8 mouse cellular contexts compared by ENCODE assay signal in the genomic region with DNA sequence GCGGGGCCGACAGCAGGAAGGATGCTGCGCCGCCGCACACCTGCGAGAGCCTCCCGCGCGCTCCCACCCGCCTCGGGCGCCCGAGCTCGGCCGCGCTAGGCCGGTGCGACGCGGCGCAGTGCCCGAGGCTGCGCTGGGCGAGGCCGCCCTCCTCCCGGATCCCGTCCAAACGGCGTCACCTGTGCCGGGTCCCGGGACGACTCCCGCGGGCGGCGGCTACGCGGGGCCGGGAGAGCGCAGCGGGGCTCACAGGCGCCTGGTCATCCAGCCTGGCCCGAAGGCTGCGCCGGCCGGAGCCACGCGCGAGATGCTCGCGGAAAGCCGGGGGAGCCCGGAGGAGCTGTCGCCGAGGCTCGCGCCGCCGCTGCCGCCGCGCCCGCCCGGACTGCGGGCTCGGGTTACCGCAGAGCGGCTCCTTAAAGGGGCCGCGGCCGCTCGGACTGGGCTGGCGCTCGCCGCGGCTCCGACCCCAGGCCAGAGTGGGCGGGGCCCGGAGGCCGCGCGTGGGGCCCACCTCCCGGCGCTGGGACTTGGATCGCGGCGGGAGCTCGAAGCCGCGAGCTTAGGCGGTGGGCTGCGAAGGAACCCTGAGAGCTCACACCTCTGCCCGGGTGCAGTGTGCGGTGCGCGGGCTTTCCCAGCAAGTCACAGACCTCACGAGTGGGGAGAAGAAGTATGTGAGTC. TPM values are rescaled to one million over a fixed set of nuclear protein-coding genes. Genes with fewer than 3 reads are reported as not detected.
DNase-seq lines count a peak whose midpoint lies in the region; ATAC-seq and TF ChIP-seq lines count a peak whose summit lies in the region.

No protein-coding gene starts in this region.

- H3K36me3 ChIP-seq in ES-Bruce4 (ENCODE audit: control insufficient read depth, insufficient read depth, low read length, poor library complexity, severe bottlenecking), result no peaks in the 10 kb centered on the region
- no peaks in the 10 kb centered on the region for H3K36me3 ChIP-seq in embryonic facial prominence, embryonic 15.5 days
- no peaks in the 10 kb centered on the region for H3K36me3 ChIP-seq in heart, embryonic 13.5 days
- no peaks in the 10 kb centered on the region for H3K36me3 ChIP-seq in lung, embryonic 16.5 days (ENCODE audit: control insufficient read depth, insufficient read depth, low read length)

- under 1% methylated on average over 88 of the region's 97 CpGs for WGBS in embryonic facial prominence, embryonic 15.5 days
- under 1% methylated on average over 80 of the region's 97 CpGs for WGBS in heart, embryonic 13.5 days
- under 1% methylated on average over 90 of the region's 97 CpGs for WGBS in lung, embryonic 16.5 days
- WGBS in olfactory bulb, adult 2 months, result under 1% methylated on average over 97 of the region's 97 CpGs

- no peak for TF ChIP-seq POLR2A in ES-Bruce4 (IDR thresholded peaks at IDR 0.05; ENCODE audit: insufficient read depth, low read length)
- 0 out of 2 replicates have a peak, but pooled peaks have one; percentile 12 for TF ChIP-seq POLR2A in olfactory bulb, adult 2 months (IDR thresholded peaks at IDR 0.05; ENCODE audit: insufficient read depth, low read depth, low read length)

- H3K4me3 ChIP-seq in ES-Bruce4 (ENCODE audit: low read depth, low read length), result peak overlapping the region; percentile 66
- H3K4me3 ChIP-seq in embryonic facial prominence, embryonic 15.5 days (replicated peaks), result peak overlapping the region; percentile 63
- H3K4me3 ChIP-seq in heart, embryonic 13.5 days, result peak overlapping the region; percentile 75
- peak overlapping the region; percentile 60 for H3K4me3 ChIP-seq in lung, embryonic 16.5 days (ENCODE audit: low read length)
- peak overlapping the region; percentile 88 for H3K4me3 ChIP-seq in olfactory bulb, adult 2 months (ENCODE audit: insufficient read depth, low read depth, low read length)

- H3K4me1 ChIP-seq in ES-Bruce4 (ENCODE audit: control insufficient read depth, insufficient read depth, low read length), result no peaks in the 10 kb centered on the region
- H3K4me1 ChIP-seq in embryonic facial prominence, embryonic 15.5 days, result peaks cover 12% of the 10 kb centered on the region
- peaks cover 25% of the 10 kb centered on the region for H3K4me1 ChIP-seq in heart, embryonic 13.5 days
- H3K4me1 ChIP-seq in lung, embryonic 16.5 days (replicated peaks; ENCODE audit: control insufficient read depth, insufficient read depth, low read length), result peaks cover 13% of the 10 kb centered on the region
- 0 out of 2 replicates have a peak, but pooled peaks cover 5% of the 10 kb centered on the region for H3K4me1 ChIP-seq in olfactory bulb, adult 2 months (ENCODE audit: control insufficient read depth, insufficient read depth, low read length)

- no peaks in the 10 kb centered on the region; the same call in 1 of the 2 replicates for H3K9me3 ChIP-seq in ES-Bruce4 (replicated peaks; ENCODE audit: control insufficient read depth, insufficient read depth, low read length, poor library complexity, severe bottlenecking)
- H3K9me3 ChIP-seq in embryonic facial prominence, embryonic 15.5 days (replicated peaks), result no peaks in the 10 kb centered on the region
- no peaks in the 10 kb centered on the region for H3K9me3 ChIP-seq in heart, embryonic 13.5 days
- H3K9me3 ChIP-seq in lung, embryonic 16.5 days (ENCODE audit: control insufficient read depth, low read length), result no peaks in the 10 kb centered on the region

- TF ChIP-seq CTCF in ES-Bruce4 (IDR thresholded peaks at IDR 0.05; ENCODE audit: low read depth, low read length), result no peak
- TF ChIP-seq CTCF in olfactory bulb, adult 2 months (IDR thresholded peaks at IDR 0.05; ENCODE audit: insufficient read depth, low read depth, low read length), result no peak

- no peak overlapping the region for H3K27ac ChIP-seq in ES-Bruce4 (ENCODE audit: insufficient read depth, low read length)
- no peak overlapping the region for H3K27ac ChIP-seq in embryonic facial prominence, embryonic 15.5 days (replicated peaks)
- H3K27ac ChIP-seq in heart, embryonic 13.5 days (replicated peaks), result 0 out of 2 replicates have a peak overlapping the region, but pooled peaks have one; percentile 9
- H3K27ac ChIP-seq in lung, embryonic 16.5 days (ENCODE audit: low read length), result no peak overlapping the region
- H3K27ac ChIP-seq in olfactory bulb, adult 2 months (ENCODE audit: insufficient read depth, low read depth, low read length), result no peak overlapping the region

- H3K9ac ChIP-seq in ES-Bruce4 (ENCODE audit: low read depth, poor library complexity, severe bottlenecking), result peak overlapping the region; percentile 77
- peak overlapping the region; percentile 33 for H3K9ac ChIP-seq in embryonic facial prominence, embryonic 15.5 days
- peak overlapping the region; percentile 81 for H3K9ac ChIP-seq in heart, embryonic 13.5 days
- peak overlapping the region; percentile 71 for H3K9ac ChIP-seq in lung, embryonic 16.5 days (ENCODE audit: low read length)

- H3K4me2 ChIP-seq in embryonic facial prominence, embryonic 15.5 days (replicated peaks), result peak overlapping the region; percentile 99
- H3K4me2 ChIP-seq in heart, embryonic 13.5 days, result peak overlapping the region; percentile 94
- peak overlapping the region; percentile 100 for H3K4me2 ChIP-seq in lung, embryonic 16.5 days (ENCODE audit: low read depth, low read length)

- DNase-seq in adrenal gland, postnatal 14 days, result peak; percentile 76
- peak; percentile 38 to 68 for DNase-seq in kidney, postnatal 25 days
- peak; percentile 60 for DNase-seq in thymus, postnatal 14 days

- peak; percentile 85 for ATAC-seq in embryonic facial prominence, embryonic 15.5 days (ENCODE audit: insufficient number of reproducible peaks, low FRiP score, low TSS enrichment, low read depth)
- peak; percentile 83 for ATAC-seq in heart, embryonic 13.5 days (ENCODE audit: extremely low read depth, insufficient number of reproducible peaks, low FRiP score, low TSS enrichment)
- peak; percentile 93 for ATAC-seq in lung, embryonic 16.5 days (ENCODE audit: low read depth)

- peaks cover 23% of the 10 kb centered on the region for H3K27me3 ChIP-seq in ES-Bruce4 (ENCODE audit: control insufficient read depth, insufficient read depth, low read length, poor library complexity, severe bottlenecking)
- H3K27me3 ChIP-seq in embryonic facial prominence, embryonic 15.5 days, result peaks cover 48% of the 10 kb centered on the region
- H3K27me3 ChIP-seq in heart, embryonic 13.5 days (replicated peaks), result peaks cover 60% of the 10 kb centered on the region
- H3K27me3 ChIP-seq in lung, embryonic 16.5 days (ENCODE audit: control insufficient read depth, insufficient read depth, low read depth, low read length), result peaks cover 54% of the 10 kb centered on the region

- no peak for TF ChIP-seq EP300 in ES-Bruce4 (IDR thresholded peaks at IDR 0.05; ENCODE audit: insufficient read depth, low read depth, low read length)

RNA-seq across cellular contexts. Expression of a gene that starts 20.2 kb away (rescaled TPM):
- 0.26 and 0.58 TPM in 2 replicates for polyA plus RNA-seq in ES-Bruce4 (2011; ENCODE audit: insufficient read depth, insufficient read length, low read depth, missing spikeins)
- 24.9 and 35.0 TPM in 2 replicates for total RNA-seq in adrenal gland, postnatal 14 days (2021)
- 1.2 and 1.3 TPM in 2 replicates for polyA plus RNA-seq in embryonic facial prominence, embryonic 15.5 days (2015; fragmentation: Nextera tagmentation; extraction: Ambion mirVana)
- 0.79 and 1.2 TPM in 2 replicates for polyA plus RNA-seq in heart, embryonic 13.5 days (2015; fragmentation: Nextera tagmentation; extraction: Ambion mirVana)
- polyA plus RNA-seq in lung, embryonic 16.5 days (2015; fragmentation: Nextera tagmentation; extraction: Ambion mirVana), result 0.48 and 0.67 TPM in 2 replicates
- polyA plus RNA-seq in olfactory bulb, adult 2 months (2012; ENCODE audit: insufficient read depth, insufficient read length, low replicate concordance, missing spikeins), result not detected in 2 replicates

RNA-seq across cellular contexts. Expression of a gene that starts 28.9 kb away (rescaled TPM):
- polyA plus RNA-seq in ES-Bruce4 (2011; ENCODE audit: insufficient read depth, insufficient read length, low read depth, missing spikeins), result 18.2 and 29.6 TPM in 2 replicates
- total RNA-seq in adrenal gland, postnatal 14 days (2021), result 37.2 and 37.9 TPM in 2 replicates
- polyA plus RNA-seq in embryonic facial prominence, embryonic 15.5 days (2015; fragmentation: Nextera tagmentation; extraction: Ambion mirVana), result 40.0 and 42.9 TPM in 2 replicates
- polyA plus RNA-seq in heart, embryonic 13.5 days (2015; fragmentation: Nextera tagmentation; extraction: Ambion mirVana), result 37.2 and 41.9 TPM in 2 replicates
- 46.6 and 48.1 TPM in 2 replicates for polyA plus RNA-seq in lung, embryonic 16.5 days (2015; fragmentation: Nextera tagmentation; extraction: Ambion mirVana)
- not detected in 2 replicates for polyA plus RNA-seq in olfactory bulb, adult 2 months (2012; ENCODE audit: insufficient read depth, insufficient read length, low replicate concordance, missing spikeins)
